Mouse (Mus musculus): Measurements from ENCODE around the gene Il17re. TPM values are rescaled to one million over a fixed set of nuclear protein-coding genes. Genes with fewer than 3 reads are reported as not detected.

Gene Il17re
- polyA plus RNA-seq, 1 experiment from 2014 or later = 4.0 TPM

Small RNA genes within 50 kb of the gene (microRNA-seq; reads per million reads assigned to microRNA genes)
- gene Gm24387 = not detected

Other genes with a start within 250 kb of the Il17re start
- gene Mtmr14, start 220.6 kb upstream of the Il17re start, polyA plus RNA-seq (2016; fragmentation: Nextera tagmentation; extraction: Ambion mirVana) = 44.0 and 46.9 TPM in 2 replicates
- gene Cpne9, start 176.2 kb upstream of the Il17re start, polyA plus RNA-seq (2016; fragmentation: Nextera tagmentation; extraction: Ambion mirVana) = 0.04 and 0.11 TPM in 2 replicates
- gene Brpf1, start 151.3 kb upstream of the Il17re start, polyA plus RNA-seq (2016; fragmentation: Nextera tagmentation; extraction: Ambion mirVana) = 24.8 and 26.0 TPM in 2 replicates
- 17.8 and 20.0 TPM in 2 replicates for gene Ogg1, start 131.5 kb upstream of the Il17re start, polyA plus RNA-seq (2016; fragmentation: Nextera tagmentation; extraction: Ambion mirVana)
- 47.0 and 48.9 TPM in 2 replicates for gene Camk1, start 114.5 kb upstream of the Il17re start, polyA plus RNA-seq (2016; fragmentation: Nextera tagmentation; extraction: Ambion mirVana)
- 48.1 and 48.4 TPM in 2 replicates for gene Tada3, start 80.6 kb upstream of the Il17re start, polyA plus RNA-seq (2016; fragmentation: Nextera tagmentation; extraction: Ambion mirVana)
- gene Arpc4, start 80.4 kb upstream of the Il17re start, polyA plus RNA-seq (2016; fragmentation: Nextera tagmentation; extraction: Ambion mirVana) = 377 and 387 TPM in 2 replicates
- 2.8 and 3.7 TPM in 2 replicates for gene Ttll3, start 69.2 kb upstream of the Il17re start, polyA plus RNA-seq (2016; fragmentation: Nextera tagmentation; extraction: Ambion mirVana)
- 34.6 and 34.8 TPM in 2 replicates for gene Rpusd3, start 39.1 kb upstream of the Il17re start, polyA plus RNA-seq (2016; fragmentation: Nextera tagmentation; extraction: Ambion mirVana)
- not detected in 2 replicates for gene Cidec, start 22.7 kb upstream of the Il17re start, polyA plus RNA-seq (2016; fragmentation: Nextera tagmentation; extraction: Ambion mirVana)
- 87.2 and 88.8 TPM in 2 replicates for gene Jagn1, start 15.9 kb upstream of the Il17re start, polyA plus RNA-seq (2016; fragmentation: Nextera tagmentation; extraction: Ambion mirVana)
- gene Il17rc, start 12.9 kb downstream of the Il17re start, polyA plus RNA-seq (2016; fragmentation: Nextera tagmentation; extraction: Ambion mirVana) = 2.4 and 2.5 TPM in 2 replicates
- gene Creld1, start 24.8 kb downstream of the Il17re start, polyA plus RNA-seq (2016; fragmentation: Nextera tagmentation; extraction: Ambion mirVana) = 23.5 and 27.2 TPM in 2 replicates
- gene Prrt3, start 43.4 kb downstream of the Il17re start, polyA plus RNA-seq (2016; fragmentation: Nextera tagmentation; extraction: Ambion mirVana) = 2.1 and 2.2 TPM in 2 replicates
- gene Emc3, start 73.2 kb downstream of the Il17re start, polyA plus RNA-seq (2016; fragmentation: Nextera tagmentation; extraction: Ambion mirVana) = 67.0 and 74.3 TPM in 2 replicates
- 19.7 and 21.4 TPM in 2 replicates for gene Fancd2, start 73.2 kb downstream of the Il17re start, polyA plus RNA-seq (2016; fragmentation: Nextera tagmentation; extraction: Ambion mirVana)
- gene Fancd2os, start 142.2 kb downstream of the Il17re start, polyA plus RNA-seq (2016; fragmentation: Nextera tagmentation; extraction: Ambion mirVana) = 0.22 TPM in 1 of 2 replicates, not detected in the other
- gene Brk1, start 146.3 kb downstream of the Il17re start, polyA plus RNA-seq (2016; fragmentation: Nextera tagmentation; extraction: Ambion mirVana) = 200 and 208 TPM in 2 replicates
- 41.9 and 44.8 TPM in 2 replicates for gene Vhl, start 165.5 kb downstream of the Il17re start, polyA plus RNA-seq (2016; fragmentation: Nextera tagmentation; extraction: Ambion mirVana)
- 3.8 and 4.5 TPM in 2 replicates for gene Irak2, start 180.0 kb downstream of the Il17re start, polyA plus RNA-seq (2016; fragmentation: Nextera tagmentation; extraction: Ambion mirVana)
- gene Tatdn2, start 238.6 kb downstream of the Il17re start, polyA plus RNA-seq (2016; fragmentation: Nextera tagmentation; extraction: Ambion mirVana) = 0.68 and 0.72 TPM in 2 replicates

All from embryonic facial prominence, embryonic 10.5 days (tissue).